Mouse (Mus musculus): Measurements from ENCODE around the gene Ryk.

Ryk gene

DNA sequence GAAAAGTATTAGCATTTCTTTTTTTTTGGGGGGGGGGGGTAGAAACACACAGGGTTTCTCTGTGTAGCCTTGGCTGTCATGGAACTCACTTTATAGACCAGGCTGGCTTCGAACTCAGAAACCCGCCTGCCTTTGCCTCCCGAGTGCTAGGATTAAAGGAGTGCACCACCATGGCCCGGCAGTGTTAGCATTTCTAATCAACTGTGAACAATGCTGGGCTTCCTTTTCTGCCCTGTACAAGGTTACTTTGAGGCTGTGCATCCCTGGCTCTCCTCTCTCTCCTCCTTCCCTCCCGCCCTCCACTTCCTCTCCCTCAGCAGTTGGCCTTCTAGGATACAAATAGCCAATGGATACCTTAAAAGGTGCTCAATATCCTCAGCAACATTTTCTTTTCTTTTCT is 114.0 kb downstream of the Ryk start:
- no peak for DNase-seq (ENCODE audit: low spot score in 2 of 2)

DNA sequence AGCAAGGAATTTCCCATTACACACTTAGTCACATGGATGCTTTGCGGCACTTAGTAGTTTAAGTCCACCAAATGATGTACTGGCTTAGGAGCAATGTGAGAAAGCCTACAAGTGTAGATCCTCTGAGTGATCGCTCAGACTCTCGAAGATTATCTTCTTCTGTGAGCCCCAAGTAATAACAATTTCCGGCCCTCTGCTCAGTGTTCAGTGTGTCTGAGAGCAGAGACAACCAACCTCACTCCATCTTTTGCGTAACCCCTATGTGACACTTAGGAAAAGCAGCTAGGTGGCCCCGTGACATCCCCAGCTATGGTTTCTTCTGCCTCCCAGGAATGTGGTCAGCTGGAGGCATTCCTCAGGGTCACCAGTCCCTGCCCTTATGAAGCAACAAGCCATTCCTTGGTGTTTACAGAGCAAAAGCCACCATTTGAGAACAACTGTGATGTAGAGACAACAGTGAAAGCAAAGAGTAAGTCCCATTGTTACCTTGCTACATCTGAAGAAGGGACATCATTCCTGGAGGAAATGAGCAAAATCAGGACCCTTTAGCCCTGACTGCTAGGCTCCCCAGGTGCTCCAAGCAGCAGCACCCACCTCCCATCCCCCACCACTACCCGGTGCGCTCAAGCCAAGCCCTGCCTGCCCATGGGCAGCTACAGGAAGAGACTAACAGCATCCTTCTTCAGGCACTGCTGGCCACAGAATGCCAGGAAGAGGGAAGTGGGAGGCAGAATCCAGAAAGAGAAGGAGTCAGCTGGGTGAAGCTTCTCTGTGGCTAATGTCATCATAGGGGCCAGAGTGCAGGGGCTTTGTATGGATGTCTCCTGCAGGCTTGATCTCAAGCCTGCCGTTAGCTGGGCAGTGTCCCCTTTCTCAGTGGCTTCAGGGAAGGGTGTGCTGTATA is 116.6 kb downstream of the Ryk start:
- DNase-seq (ENCODE audit: low spot score in 2 of 2), result no peak

DNA sequence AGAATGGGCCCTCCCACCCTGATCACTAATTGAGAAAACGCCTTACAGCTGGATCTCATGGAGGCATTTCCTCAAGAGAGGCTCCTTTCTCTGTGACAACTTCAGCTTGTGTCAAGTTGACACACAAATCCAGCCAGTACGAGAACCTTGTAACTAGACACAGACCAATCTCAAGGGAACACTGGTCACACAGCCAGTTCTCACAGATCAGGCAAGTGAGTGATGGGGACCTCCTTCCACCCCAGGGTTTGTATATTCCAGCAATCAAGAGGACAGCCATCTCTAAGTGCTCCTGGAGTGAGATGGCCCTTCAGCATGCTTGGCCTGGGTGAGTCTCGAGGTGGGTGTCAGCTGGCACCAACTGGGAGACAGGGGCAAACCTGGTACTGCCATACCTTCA is 121.1 kb downstream of the Ryk start:
- no peak for DNase-seq (ENCODE audit: low spot score in 2 of 2)
